Mouse (Mus musculus): ENCODE measurements around the gene Vkorc1l1.
A peak's percentile ranks its signal among the peaks of the same experiment; 100 is the strongest.

Gene Vkorc1l1

DNA sequence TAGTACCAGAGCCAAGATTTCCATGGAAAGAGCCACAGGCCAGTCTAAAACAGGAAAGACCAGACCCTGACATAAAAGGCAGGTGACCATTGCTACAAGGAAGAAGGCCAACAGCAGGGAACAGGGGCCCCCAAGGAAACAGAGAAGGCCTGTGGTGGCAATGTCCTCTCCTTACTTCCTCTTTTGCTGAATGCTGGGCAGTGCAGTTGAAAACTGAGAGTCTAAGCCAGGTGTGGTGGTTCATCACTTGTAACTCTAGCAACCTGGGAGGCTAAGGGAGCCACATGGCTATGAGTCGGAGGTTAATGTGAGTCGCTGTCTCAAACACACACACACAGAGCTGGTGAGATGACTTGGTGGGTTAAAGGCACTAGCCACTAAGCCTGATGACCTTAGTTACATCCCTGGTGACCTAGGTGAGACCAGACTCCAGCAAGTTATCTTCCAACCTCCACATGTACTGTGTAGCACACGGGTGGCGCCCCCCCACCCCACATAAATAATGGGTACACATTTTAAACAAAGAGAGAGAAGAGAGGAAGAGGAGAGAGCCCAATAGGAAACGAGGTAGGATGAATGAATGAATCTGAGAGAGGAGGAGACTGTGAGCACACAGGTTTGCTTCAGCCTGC lies 59.7 kb downstream of the Vkorc1l1 start:
- no peak for DNase-seq (ENCODE audit: low spot score)

DNA sequence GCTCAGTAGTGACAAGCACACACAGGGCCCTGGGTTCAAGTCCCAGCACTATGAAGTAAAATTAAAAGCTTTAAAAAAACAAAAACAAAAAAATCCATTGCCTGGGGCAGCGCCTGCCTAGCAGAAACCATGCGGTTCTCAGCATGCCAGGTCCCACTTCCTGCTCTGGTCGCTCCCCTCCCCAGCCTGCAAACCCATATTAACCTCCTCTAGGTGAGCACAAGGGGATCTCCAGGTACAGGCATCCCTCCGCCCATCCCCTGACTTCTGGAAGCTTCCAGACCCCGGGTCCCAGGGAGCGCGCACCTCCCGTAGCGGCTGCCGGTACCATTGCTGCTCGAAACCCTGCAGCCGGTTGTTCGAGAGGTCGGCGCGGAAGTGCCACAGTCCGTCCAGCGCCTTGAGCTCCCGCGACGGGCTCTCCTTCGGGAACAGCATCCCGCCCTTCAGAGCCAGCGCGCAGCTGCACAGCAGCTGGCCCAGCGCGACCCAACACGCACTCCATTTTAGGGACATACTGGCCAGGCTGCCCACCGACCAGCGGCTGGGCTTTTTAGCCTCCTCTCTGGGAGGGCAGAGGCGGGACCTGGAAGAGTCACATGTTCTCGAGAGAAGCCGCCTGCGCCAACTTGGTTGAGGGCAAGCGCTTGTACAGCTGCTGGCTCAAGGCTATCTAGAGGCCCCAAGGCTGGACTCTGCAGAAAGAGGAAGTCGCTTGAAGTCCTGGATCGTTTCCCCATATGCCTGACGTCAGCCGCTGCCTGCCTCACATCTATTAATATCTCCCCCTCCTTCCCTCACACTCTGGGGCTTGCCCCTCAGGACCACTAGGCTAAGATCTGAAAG lies 60.8 kb downstream of the Vkorc1l1 start, which contains the start of gene Gusb:
TSS of gene Gusb (minus strand) at position 749 of the 846 bp plus-strand sequence.
- peak; percentile 57 for DNase-seq (ENCODE audit: low spot score)

DNA sequence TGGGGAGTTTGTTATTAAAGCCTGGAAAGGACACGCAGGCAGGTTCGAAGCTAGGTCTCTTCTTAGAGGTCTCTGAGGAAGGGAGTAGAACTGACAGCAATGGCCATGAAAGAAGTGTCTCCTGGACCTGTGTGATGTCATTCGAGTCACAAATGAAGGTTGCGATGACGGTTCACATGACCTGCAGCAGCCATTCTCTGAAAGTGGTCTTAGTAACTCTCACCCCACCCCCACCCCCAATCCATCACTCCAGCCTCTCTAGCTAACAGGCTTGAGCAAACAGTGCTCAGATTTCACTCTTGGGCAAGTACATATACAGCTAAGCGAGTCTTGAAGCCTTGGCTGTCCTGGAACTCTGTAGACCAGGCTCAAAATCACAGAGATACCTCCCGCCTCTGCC lies 61.5 kb downstream of the Vkorc1l1 start:
- no peak for DNase-seq (ENCODE audit: low spot score)

GRCm38 (mm10) chr5:130007344-130007743 lies 65.6 kb downstream of the Vkorc1l1 start:
- no peak for DNase-seq (ENCODE audit: low spot score)

GRCm38 (mm10) chr5:130008034-130008590 lies 66.3 kb downstream of the Vkorc1l1 start:
- DNase-seq (ENCODE audit: low spot score): no peak

DNA sequence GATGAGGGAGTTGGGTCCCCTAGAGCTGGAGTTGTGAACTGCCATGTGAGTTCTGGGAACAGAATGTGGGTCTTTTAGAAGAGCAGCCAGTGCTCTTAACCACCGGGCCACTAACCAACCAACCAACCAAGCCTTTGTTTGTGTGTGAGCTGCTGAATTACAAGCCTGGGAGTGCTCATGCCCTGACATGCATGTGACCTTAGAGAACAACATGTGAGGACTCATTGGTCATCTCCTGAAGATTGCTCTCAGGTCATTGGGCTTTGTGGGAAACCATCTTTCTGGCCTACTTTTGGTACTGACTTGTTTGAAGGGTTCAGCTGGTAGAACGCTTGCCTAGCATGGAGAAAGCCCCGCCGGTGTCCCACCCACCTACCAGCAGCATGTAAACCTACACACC lies 68.0 kb downstream of the Vkorc1l1 start:
- DNase-seq (ENCODE audit: low spot score): no peak

GRCm38 (mm10) chr5:130010961-130011360 lies 69.2 kb downstream of the Vkorc1l1 start:
- no peak for DNase-seq (ENCODE audit: low spot score)

GRCm38 (mm10) chr5:130015104-130015503 lies 73.3 kb downstream of the Vkorc1l1 start:
- DNase-seq (ENCODE audit: low spot score): no peak

DNA sequence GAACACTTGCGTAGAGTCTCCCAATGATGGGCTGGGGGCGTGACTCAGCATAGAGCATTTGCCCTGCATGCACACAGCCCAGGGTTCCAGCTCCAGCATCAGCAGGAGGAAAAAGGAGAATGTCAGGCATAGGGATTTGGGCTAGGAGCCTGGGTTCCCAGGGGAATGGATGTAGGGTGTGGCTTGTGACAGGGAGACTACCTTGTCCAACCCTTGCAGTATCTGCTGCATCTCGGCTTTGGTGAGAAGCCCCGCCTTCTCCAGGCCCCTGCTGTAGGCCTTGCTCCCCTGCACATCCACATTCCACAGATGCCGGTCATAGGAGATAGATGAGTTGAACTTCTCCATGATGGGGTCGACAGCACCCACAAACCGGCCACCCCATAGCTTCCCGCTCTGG lies 77.7 kb downstream of the Vkorc1l1 start:
- no peak for DNase-seq (ENCODE audit: low spot score)

GRCm38 (mm10) chr5:130021361-130021966 lies 79.7 kb downstream of the Vkorc1l1 start:
- no peak for DNase-seq (ENCODE audit: low spot score)

- no peak for DNase-seq (ENCODE audit: low spot score)
These were observed 80.6 kb downstream of the Vkorc1l1 start for GRCm38 (mm10) chr5:130022366-130022765.

DNA sequence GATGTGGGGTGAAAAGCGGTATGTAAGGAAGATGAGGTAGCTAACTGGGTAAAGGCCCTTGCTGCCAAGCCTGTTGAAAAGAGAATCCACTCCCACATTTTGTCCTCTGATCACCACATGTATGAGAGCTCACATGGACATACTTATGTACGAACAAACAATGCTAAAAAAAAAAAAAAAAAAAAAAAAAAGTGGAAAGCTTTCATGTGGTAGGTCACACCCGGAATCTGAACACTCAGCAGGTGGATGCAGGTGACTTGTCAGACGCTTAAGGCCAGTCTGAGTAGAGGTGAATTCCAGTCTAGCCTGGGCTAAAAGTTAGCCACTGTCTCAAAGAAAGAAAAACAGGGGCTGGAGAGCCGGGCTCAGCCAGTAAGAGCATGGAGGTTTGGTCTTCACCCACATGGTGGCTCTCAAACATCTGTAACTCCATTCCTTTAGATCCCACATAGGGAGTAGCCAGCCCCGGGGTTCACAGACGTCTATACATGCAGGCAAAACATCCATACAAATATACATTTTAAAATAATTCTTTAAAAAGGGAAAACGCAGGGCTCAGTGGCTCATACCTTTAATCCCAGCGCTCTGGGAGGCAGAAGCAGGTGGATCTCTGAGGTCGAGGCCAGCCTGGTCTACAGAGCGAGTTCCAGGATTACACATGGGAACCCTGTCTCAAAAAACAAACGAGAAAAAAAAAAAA lies 81.4 kb downstream of the Vkorc1l1 start:
- DNase-seq (ENCODE audit: low spot score): no peak

GRCm38 (mm10) chr5:130023767-130024539 lies 82.2 kb downstream of the Vkorc1l1 start:
- peak; percentile 71 for DNase-seq (ENCODE audit: low spot score)

DNA sequence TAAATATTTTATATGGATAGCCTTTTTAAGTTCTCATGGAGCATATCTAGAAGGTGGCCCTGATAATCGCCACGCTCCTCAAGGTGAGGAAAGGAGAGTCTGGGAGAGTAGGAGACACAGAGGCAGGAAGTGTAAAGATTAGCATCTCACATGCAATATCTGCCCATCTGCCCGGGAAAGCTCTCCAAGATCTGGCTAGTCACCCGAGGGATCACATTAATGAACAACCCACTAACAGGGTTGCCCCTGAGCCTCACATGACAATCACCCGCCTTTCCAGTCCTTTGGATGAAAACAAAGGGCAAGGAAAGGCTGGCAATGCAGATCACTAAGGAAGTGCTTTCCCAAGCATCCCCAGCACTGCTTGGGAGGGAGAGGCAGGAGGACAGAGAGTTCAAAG lies 85.4 kb downstream of the Vkorc1l1 start:
- DNase-seq (ENCODE audit: low spot score): no peak

GRCm38 (mm10) chr5:130027696-130028095 lies 85.9 kb downstream of the Vkorc1l1 start:
- no peak for DNase-seq (ENCODE audit: low spot score)

GRCm38 (mm10) chr5:130029142-130029897 lies 87.5 kb downstream of the Vkorc1l1 start, which contains the start of the genes Asl and Crcp:
Gene Asl (minus strand): TSS chr5:130029247.
Gene Crcp (plus strand): TSS chr5:130029290.
- DNase-seq (ENCODE audit: low spot score): peak; percentile 81

GRCm38 (mm10) chr5:130031410-130032390 lies 89.9 kb downstream of the Vkorc1l1 start:
- DNase-seq (ENCODE audit: low spot score): no peak

DNA sequence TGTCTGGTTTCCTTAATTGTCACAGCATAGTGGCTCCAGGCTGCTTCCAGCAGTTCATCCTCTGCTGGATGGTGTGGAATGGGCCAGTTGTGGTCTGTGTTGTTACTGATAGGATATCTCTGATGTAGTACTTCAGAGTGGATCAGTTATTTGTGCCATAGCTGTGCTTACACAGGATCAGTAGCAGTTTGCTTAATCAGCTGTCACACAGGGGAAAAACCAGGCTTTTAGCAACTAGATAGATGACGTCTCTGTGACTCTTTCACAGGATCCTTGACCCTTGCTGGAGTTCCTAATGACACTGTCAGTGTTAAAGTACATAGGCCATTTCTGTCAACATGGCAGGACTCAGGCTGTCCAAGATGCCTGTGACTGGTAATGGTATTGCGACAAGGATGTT lies 92.1 kb downstream of the Vkorc1l1 start:
- no peak for DNase-seq (ENCODE audit: low spot score)

All from spleen, adult 12 weeks (tissue).